Mouse (Mus musculus) layer of hippocampus, postnatal 36 days (tissue): ENCODE results near the gene Syne4. TPM values are rescaled to one million over a fixed set of nuclear protein-coding genes. Genes with fewer than 3 reads are reported as not detected.

Source experiments
- DNase-seq, 2 experiments: peaks; one replicate each; pipeline ENCODE4 v3.0.0; 2022
- total RNA-seq, 2 experiments: library from RNA; stranded (reverse); gene quantifications; 2 replicates each; pipeline ENCODE4 v1.2.3; 2021

Gene Syne4
- 10 to 100 TPM; 10.5 to 12.7 TPM for total RNA-seq

GRCm38 (mm10) chr7:30314721-30315155 lies at the start of gene Syne4:
Gene Syne4, plus strand, starts transcription at chr7:30314807.
- DNase-seq, result no peak

- DNase-seq, result no peak
Measured at GRCm38 (mm10) chr7:30265041-30265440, 49.6 kb upstream of the Syne4 start.

- no peak for DNase-seq
Measured at GRCm38 (mm10) chr7:30265531-30265930, 49.1 kb upstream of the Syne4 start.

DNA sequence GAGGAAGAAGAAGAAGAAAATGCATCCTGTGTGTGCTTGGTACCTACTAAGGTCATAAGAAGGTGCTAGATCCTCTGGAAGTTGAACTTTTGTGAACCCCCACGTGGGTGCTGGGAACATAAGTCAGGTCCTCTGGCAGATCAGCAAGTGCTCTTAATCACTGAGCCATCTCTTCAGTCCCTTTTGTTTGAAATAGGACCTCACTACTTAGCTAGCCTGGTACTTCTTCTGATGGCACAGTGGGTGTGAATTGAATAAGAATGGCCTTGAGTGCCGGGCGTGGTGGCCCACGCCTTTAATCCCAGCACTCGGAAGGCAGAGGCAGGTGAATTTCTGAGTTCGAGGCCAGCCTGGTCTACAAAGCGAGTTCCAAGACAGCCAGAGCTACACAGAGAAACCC lies 48.7 kb upstream of the Syne4 start:
- DNase-seq, result no peak

GRCm38 (mm10) chr7:30266780-30267179 lies 47.8 kb upstream of the Syne4 start:
- DNase-seq, result no peak

- no peak for DNase-seq
Measured at GRCm38 (mm10) chr7:30269641-30270040, 45.0 kb upstream of the Syne4 start.

GRCm38 (mm10) chr7:30274383-30274782 lies 40.2 kb upstream of the Syne4 start:
- no peak for DNase-seq

DNA sequence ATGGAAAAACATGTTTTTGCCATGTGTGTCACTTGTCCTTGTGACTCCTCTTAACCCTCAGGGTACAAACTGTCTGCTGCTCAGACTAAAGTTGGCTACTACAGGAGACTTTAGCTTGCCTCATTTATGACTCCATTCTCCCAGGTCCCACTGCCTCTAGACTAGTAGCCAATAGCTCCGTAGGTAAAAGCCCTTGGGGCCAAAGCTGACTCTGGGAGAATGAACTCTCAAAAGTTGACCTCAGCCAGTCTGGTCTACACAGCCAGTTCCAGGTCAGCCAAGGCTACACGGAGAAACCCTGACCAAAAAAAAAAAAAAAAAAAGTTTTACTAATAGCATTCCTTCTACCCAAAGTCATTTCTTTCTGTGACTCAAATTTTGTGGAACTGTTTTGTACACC lies 35.7 kb upstream of the Syne4 start:
- no peak for DNase-seq

- no peak for DNase-seq
Measured at GRCm38 (mm10) chr7:30279536-30279935, 35.1 kb upstream of the Syne4 start.

DNA sequence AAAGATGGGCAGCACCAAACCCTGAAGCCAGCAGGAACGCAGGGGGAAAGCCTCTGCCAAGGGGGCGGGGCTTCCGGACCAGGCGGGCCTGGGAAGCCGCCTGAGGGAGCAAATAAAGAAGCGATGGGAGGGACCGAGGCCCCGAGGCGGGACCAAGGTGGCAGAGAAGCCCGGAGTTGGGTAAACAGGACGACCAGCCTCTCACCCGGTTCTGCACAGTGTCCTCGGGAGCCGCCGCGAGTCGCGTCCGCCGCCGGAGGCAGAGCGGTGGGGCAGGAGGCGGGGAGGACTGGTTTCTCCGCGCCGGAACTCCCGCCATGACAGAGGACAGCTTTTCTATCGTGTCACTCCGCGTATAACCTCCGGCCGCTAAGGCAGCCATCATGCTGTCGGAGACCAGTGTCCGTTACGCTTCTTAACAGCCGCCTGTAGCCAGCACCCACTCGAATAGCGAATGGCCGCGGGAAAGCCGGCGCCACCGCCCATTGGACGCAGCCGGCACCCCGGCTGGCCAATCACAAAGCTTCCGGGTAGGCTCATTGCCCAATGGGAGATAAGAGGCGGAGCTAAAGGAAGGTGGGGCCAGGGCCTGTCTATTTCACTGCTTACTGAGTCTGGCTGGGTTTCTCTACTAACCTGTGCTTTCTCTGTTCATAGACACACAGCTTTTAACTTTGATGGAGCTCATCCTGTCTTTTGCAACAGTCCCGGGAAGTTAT lies 34.5 kb upstream of the Syne4 start, which contains the start of the genes Thap8 and Wdr62:
Gene Thap8 (plus strand): TSS at position 144 of the 719 bp plus-strand sequence.
Gene Wdr62 (minus strand): TSS at position 469 of the 719 bp plus-strand sequence.
- peak; percentile 86 to 88 for DNase-seq

GRCm38 (mm10) chr7:30280670-30281138 lies 33.9 kb upstream of the Syne4 start:
- peak; percentile 82 to 86 for DNase-seq

GRCm38 (mm10) chr7:30281522-30281921 lies 33.1 kb upstream of the Syne4 start:
- DNase-seq, result no peak

GRCm38 (mm10) chr7:30282740-30283139 lies 31.9 kb upstream of the Syne4 start:
- DNase-seq, result no peak

DNA sequence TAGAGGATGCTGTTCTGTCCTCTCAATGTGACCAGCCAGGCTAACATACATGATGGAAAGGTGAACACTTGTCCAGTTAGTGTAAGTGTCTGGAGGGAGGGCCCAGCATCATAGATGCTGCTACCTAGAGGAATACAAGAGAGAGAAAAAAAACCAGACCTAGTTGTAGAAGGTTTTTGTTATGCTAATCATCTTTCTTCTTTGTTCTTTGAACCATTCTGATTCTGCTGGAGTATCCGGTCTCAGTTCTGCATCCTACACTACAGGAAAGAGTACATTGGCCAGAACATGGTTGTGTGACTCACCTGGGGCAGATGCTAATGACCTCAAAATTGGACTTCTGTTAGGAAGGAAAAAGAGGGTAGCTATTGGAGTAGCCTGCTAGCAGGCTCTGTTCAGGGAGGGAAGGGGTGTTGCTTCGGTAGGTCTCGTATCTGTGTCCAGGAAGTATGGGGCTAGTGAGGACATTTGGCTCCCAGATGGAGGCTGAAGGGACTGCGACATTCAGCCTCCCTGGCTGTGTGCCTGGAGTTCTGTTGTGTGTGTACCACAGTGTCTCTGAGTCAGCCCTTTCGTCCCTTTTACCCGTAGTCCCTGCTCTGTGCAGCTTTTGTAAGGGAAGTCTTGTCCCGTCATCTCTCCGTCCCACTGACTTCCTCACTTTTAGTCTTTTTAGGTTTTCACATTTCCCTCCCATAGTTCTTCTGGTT lies 27.8 kb upstream of the Syne4 start:
- no peak for DNase-seq

- DNase-seq, result no peak
Measured at GRCm38 (mm10) chr7:30288046-30288445, 26.6 kb upstream of the Syne4 start.

DNA sequence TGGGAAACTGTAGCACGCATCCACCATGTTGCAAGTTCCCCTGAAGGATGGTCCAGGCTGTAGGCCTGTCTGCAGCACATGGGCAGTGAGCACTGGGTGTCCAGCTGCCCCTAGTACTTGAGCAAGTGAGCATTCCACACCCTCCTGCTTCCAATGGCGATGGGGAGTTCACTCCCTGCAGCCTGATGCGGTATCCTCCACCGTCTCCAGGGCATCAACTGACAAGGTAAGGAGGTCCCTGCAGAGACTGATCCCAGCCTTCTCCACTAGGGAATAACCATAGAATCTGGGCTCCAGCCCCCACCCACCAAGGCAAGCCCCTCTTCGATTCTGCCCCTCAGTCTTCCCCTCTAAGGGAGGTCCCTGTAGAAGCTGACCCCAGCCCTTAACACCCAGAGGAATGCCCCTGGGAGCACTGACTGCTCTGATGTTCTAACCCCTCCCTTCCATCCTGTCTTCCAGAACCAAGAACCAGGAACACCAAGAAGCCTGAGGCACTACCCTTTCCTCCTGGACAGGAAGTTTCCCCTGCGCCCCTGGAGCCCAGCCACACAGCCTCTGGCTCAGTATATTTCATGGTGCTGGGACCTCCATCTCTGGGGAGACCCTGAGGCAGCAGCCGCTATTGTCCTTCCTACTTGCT lies 25.4 kb upstream of the Syne4 start:
- DNase-seq, result no peak

GRCm38 (mm10) chr7:30289714-30290399 lies 24.8 kb upstream of the Syne4 start:
- DNase-seq, result peak; percentile 42 to 59

DNA sequence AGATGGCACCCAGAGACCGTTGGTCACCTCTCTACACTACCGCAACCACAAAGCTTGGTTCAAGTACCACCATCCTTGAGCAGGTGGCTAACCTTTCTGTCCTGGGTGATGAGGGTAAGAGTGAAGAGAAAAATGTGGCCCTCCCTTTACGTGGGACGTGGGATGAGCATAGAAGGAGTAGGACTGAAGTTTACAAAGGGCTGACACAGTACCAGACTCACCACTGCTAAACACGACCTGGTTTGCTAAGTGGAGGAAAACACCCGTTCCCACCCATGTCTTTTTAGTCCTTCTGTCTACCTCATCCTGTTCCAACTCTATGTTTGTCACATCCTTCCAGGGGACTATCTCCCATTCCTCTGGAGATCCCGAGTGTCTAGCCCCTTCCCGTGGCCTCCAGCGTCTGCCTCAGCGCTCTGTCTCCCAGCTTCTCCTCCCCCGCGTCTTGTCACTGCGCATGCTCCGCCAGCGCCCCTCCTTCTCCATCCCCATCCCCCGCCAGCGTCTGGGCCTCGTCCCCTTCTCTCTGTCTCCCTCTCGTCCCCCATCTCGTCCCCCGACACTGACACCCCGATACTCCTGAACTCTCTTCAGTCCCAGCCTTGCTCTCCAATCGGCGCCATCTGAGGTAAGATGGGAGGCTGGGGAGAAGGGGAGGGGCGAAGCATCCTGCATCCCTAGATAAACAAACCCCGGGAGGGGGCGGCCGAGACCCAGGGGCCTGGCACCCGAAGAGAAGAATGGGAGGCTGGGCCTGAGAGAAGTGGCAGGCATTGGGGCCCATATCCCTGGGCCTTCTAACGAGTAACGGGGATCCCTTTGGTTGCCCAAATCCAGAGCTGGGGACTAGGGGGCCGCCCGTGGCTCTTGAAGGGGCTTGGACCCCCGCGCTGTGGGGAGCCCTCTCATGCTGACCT lies 23.1 kb upstream of the Syne4 start, which contains the start of gene Clip3:
Gene Clip3 (plus strand): TSS at position 514 of the 917 bp plus-strand sequence.
- DNase-seq, result peak; percentile 92 to 94

GRCm38 (mm10) chr7:30293795-30294194 lies 20.8 kb upstream of the Syne4 start:
- peak; percentile 32 to 36 for DNase-seq

DNA sequence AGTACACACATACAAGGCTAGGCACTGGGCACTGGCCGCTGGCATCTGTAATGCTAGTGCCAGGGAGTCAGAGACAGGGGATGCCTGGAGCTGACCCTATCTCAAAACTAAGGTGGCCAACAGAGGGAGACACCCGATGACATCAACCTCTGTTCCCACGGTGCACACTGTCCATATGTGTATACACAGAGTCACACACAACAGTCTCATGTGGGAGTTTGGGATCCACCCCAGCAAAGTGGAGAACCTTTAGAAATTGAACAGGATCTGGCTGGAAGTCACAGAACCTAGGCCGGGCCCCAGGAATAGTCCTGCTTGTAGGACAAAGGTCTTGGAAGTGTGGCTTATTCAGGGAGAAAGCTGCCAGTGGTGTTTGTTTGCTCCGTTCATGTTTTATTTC lies 20.3 kb upstream of the Syne4 start:
- no peak for DNase-seq

GRCm38 (mm10) chr7:30295103-30295502 lies 19.5 kb upstream of the Syne4 start:
- DNase-seq, result peak; percentile 31 to 46
